Mouse (Mus musculus) heart, embryonic 10.5 days (tissue): ENCODE results near the gene Ms4a6c. TPM values are rescaled to one million over a fixed set of nuclear protein-coding genes. Genes with fewer than 3 reads are reported as not detected.
"Not testable (repeated sequence)": the region's sequence is repeated elsewhere in the genome, so short reads cannot be mapped to it uniquely, and the experiment has no call there.

Experiments used
- DNase-seq: peaks from one replicate; pipeline ENCODE4 v3.0.0-alpha.2; 2017; ENCODE audit warnings: low spot score
- H3K27ac ChIP-seq: fragments of 300-500 bp; sonication (generic); 2 replicates; pipeline ENCODE4 v1.5.1; 2016; ENCODE audit warnings: mild to moderate bottlenecking
- H3K27me3 ChIP-seq: fragments of 300-500 bp; sonication (generic); 2 replicates; pipeline ENCODE4 v1.6.1; 2016; ENCODE audit warnings: mild to moderate bottlenecking; ENCODE audit not compliant: poor library complexity, insufficient read depth, severe bottlenecking
- H3K36me3 ChIP-seq: fragments of 300-500 bp; sonication (generic); 2 replicates; pipeline ENCODE4 v1.6.1; 2016; ENCODE audit warnings: mild to moderate bottlenecking, moderate library complexity
- H3K4me1 ChIP-seq: fragments of 300-500 bp; sonication (generic); 2 replicates; pipeline ENCODE4 v1.6.1; 2016; ENCODE audit warnings: mild to moderate bottlenecking
- H3K4me3 ChIP-seq: fragments of 300-500 bp; sonication (generic); 2 replicates; pipeline ENCODE4 v1.5.1; 2016; ENCODE audit warnings: mild to moderate bottlenecking, moderate library complexity
- H3K9me3 ChIP-seq: fragments of 300-500 bp; sonication (generic); 2 replicates; pipeline ENCODE4 v1.6.1; 2016; ENCODE audit warnings: mild to moderate bottlenecking, moderate library complexity
- WGBS: fragments of 180-500 bp; shearing (Covaris S2); methylation state at CpG from one replicate; pipeline ENCODE4 v1.1.7; 2016; 5-methylcytosine and 5-hydroxymethylcytosine counted together
- polyA plus RNA-seq: library from polyadenylated mRNA; unstranded; fragments of >200 nt; fragmentation: Nextera tagmentation; extraction: Ambion mirVana; gene quantifications from 2 replicates; pipeline ENCODE4 v1.2.1, GENCODE M21; 2016

Ms4a6c gene
- polyA plus RNA-seq, 1 experiment from 2014 or later, result 0.49 TPM

- no peaks in the 10 kb centered on the region for H3K27me3 ChIP-seq
- WGBS, result 80% methylated on average over 3 of the region's 3 CpGs
- H3K9me3 ChIP-seq, result no peaks in the 10 kb centered on the region
Measured at GRCm38 (mm10) chr19:11485266-11485665, 16.1 kb downstream of the Ms4a6c start.

GRCm38 (mm10) chr19:11485746-11486145, 16.6 kb downstream of the Ms4a6c start, which contains the start of gene Gm8369:
TSS of gene Gm8369 (plus strand) at chr19:11485938.
- no peak for DNase-seq
- Histone ChIP-seq H3K27me3 (no peaks in the 10 kb centered on the region), H3K36me3 (no peaks in the 10 kb centered on the region), H3K9me3 (no peaks in the 10 kb centered on the region), H3K4me1 (no peaks in the 10 kb centered on the region), H3K27ac (no peak within 1 kb of the TSS), H3K4me3 (no peak within 1 kb of the TSS)
- WGBS, result 68% methylated on average over 2 of the region's 2 CpGs

More at GRCm38 (mm10) chr19:11485266-11485665, 16.1 kb downstream of the Ms4a6c start:
- H3K36me3 ChIP-seq, result no peaks in the 10 kb centered on the region
- no peak overlapping the region for H3K27ac ChIP-seq
- H3K4me1 ChIP-seq, result no peaks in the 10 kb centered on the region
- DNase-seq, result no peak
- H3K4me3 ChIP-seq, result no peak overlapping the region

DNA sequence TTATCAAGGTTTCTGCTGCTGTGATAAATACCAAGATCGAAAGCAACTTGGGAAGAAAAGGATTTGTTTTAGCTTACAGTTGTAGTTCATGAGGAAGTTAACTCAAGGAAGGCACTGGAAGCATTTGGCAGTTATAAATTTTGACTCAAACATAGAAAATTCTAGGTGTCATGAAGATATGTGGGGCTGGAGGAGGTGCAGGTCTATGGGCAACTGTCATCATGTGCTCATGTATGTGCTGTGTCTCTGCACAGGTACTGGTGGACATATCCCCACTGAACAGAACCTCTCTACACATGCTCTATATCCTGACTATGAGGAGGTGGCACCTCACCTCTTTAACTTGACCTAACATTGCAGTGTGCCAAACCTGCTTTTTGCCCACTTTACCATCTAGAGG, 17.4 kb downstream of the Ms4a6c start:
- Histone ChIP-seq H3K27me3 (no peaks in the 10 kb centered on the region), H3K9me3 (no peaks in the 10 kb centered on the region), H3K27ac (no peak overlapping the region), H3K36me3 (no peaks in the 10 kb centered on the region), H3K4me1 (no peaks in the 10 kb centered on the region), H3K4me3 (no peak overlapping the region)
- no peak for DNase-seq
- 77% methylated on average over 1 of the region's 1 CpGs for WGBS

DNA sequence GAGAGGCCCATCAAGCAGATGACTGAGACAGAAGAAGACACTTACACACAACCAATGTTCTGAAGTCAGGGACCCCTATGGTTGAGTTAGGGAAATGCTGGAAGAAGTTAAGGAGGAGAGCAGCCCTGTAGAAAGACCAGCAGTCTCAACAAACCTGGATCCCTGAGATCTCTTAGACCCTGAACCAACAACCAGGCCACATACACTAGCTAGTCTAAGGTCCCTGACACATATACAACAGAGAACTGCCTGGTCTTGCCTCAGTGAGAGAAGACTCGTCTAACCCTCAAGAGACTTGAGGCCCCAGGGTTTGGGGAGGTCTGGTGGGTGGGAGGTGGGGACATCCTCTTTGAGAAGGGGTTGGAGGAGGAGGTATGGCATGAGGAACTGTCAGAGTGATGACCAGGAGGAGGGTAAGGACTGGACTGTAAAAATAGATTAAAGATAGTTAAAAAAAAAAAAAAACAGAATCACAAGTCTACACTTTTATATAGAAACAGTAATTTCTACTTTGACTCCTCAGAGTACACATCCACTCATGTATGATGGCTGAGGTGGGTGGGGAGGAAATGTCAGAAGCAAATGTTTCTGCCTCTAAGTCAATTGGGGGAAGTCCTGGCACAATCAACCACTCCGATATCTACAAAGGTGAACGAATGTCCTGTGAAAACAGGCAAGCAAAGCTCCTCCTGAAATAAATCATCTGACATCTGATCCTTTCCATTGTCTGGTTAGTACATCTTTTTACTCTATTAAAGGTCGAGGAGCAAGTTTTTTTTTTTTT, 22.4 kb downstream of the Ms4a6c start:
- 64% methylated on average over 4 of the region's 4 CpGs for WGBS
- Histone ChIP-seq H3K36me3 (no peaks in the 10 kb centered on the region), H3K27ac (no peak overlapping the region), H3K9me3 (no peaks in the 10 kb centered on the region), H3K27me3 (no peaks in the 10 kb centered on the region), H3K4me3 (no peak overlapping the region), H3K4me1 (no peaks in the 10 kb centered on the region)
- DNase-seq, result no peak

DNA sequence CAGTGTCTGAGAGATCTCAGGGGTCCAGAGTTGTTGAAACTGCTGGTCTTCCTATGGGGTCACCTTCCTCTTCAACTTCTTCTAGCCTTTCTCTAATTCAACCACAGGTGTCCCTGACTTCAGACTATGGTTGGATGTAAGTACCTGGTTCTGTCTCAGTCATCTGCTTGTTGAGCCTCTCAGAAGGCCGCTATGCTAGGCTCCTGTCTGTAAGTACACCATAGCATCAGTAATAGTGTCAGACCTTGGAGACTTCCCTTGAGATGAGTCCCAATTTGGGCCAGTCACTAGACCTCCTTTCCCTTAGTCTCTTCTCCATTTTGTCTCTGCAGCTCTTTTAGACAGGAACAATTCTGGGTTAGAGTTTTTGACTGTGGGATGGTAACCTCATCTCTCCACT, 23.5 kb downstream of the Ms4a6c start:
- WGBS, result 53% methylated on average over 1 of the region's 1 CpGs
- H3K9me3 ChIP-seq, result no peaks in the 10 kb centered on the region
- DNase-seq, result no peak
- H3K27me3 ChIP-seq, result no peaks in the 10 kb centered on the region
- H3K36me3 ChIP-seq, result no peaks in the 10 kb centered on the region
- H3K4me1 ChIP-seq, result no peaks in the 10 kb centered on the region
- H3K27ac ChIP-seq, result no peak overlapping the region
- H3K4me3 ChIP-seq, result no peak overlapping the region

DNA sequence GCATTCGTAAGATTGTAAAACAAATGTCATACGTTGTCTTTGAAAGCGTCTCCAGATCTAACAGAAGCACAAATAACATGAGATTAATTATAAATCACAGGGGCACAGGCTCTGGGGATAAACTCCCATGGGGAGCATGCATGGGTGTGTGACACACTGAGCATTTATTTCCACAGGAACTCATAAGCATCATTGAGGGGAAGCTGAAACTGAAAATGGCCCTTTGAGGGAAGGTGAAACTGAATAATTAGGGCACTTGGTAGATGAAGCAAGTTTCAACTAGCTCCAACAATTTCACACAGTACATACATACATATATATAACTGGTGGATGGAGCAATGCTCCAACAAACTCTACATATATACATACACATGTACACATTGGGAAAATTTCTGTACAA, 25.4 kb downstream of the Ms4a6c start:
- no peak for DNase-seq
- no peak overlapping the region for H3K27ac ChIP-seq
- no peaks in the 10 kb centered on the region for H3K36me3 ChIP-seq
- H3K9me3 ChIP-seq, result no peaks in the 10 kb centered on the region
- H3K27me3 ChIP-seq, result no peaks in the 10 kb centered on the region
- 75% methylated on average over 3 of the region's 3 CpGs for WGBS
- no peaks in the 10 kb centered on the region for H3K4me1 ChIP-seq
- H3K4me3 ChIP-seq, result no peak overlapping the region

DNA sequence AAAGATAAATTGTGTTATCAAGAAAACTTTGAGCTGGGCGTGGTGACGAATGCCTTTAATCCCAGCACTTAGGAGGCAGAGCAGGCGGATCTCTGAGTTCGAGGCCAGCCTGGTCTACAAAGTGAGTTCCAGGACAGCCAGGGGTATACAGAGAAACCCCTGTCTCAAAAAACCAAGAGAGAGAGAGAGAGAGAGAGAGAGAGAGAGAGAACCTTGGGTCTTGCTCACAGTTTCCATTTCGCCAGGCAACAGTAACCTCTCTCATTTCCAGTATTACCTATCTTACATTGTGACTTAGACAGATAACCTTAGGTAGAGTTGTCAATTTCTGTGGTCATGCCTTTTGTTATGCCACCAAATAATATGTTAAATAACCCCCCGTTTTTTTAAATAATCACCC, 27.2 kb downstream of the Ms4a6c start:
- WGBS, result 74% methylated on average over 6 of the region's 6 CpGs
- no peaks in the 10 kb centered on the region for H3K36me3 ChIP-seq
- no peak overlapping the region for H3K27ac ChIP-seq
- DNase-seq, result no peak
- no peaks in the 10 kb centered on the region for H3K9me3 ChIP-seq
- H3K4me3 ChIP-seq, result no peak overlapping the region
- no peaks in the 10 kb centered on the region for H3K27me3 ChIP-seq
- no peaks in the 10 kb centered on the region for H3K4me1 ChIP-seq

GRCm38 (mm10) chr19:11497300-11497699, 28.1 kb downstream of the Ms4a6c start:
- not testable (repeated sequence) for H3K4me1 ChIP-seq, H3K27me3 ChIP-seq, H3K36me3 ChIP-seq, H3K9me3 ChIP-seq, DNase-seq, H3K4me3 ChIP-seq, H3K27ac ChIP-seq
- WGBS, result 75% methylated on average over 1 of the region's 1 CpGs

GRCm38 (mm10) chr19:11500796-11501195, 31.6 kb downstream of the Ms4a6c start:
- DNase-seq, result no peak
- Histone ChIP-seq H3K9me3 (no peaks in the 10 kb centered on the region), H3K36me3 (no peaks in the 10 kb centered on the region), H3K4me3 (no peak overlapping the region), H3K27ac (no peak overlapping the region), H3K27me3 (no peaks in the 10 kb centered on the region), H3K4me1 (no peaks in the 10 kb centered on the region)
- 75% methylated on average over 1 of the region's 1 CpGs for WGBS

DNA sequence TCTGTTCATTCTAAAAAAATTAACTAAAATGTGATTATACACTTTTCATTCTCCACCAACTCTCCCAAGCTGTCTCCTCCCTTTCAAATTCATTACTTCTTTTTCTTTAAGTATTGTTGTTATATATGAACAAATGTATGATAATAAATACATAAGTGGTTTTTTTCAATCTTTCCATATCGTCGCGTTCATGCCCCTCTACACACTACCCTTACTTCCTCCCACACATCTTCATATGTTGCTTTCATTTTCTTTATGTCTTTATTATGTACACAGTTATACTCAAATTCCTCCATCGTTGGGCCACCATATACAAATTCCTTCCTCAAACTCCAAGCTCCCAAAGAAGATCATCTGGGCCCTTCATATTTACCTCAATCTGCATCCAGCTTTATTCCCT, 32.2 kb downstream of the Ms4a6c start:
- WGBS, result 85% methylated on average over 4 of the region's 4 CpGs

GRCm38 (mm10) chr19:11504857-11505256, 35.7 kb downstream of the Ms4a6c start:
- Histone ChIP-seq H3K9me3 (no peaks in the 10 kb centered on the region), H3K27me3 (no peaks in the 10 kb centered on the region), H3K36me3 (no peaks in the 10 kb centered on the region), H3K27ac (no peak overlapping the region), H3K4me3 (no peak overlapping the region), H3K4me1 (no peaks in the 10 kb centered on the region)
- WGBS, result 80% methylated on average over 1 of the region's 1 CpGs
- DNase-seq, result no peak

More for the DNA sequence above, 32.2 kb downstream of the Ms4a6c start:
- Histone ChIP-seq H3K27me3 (no peaks in the 10 kb centered on the region), H3K27ac (no peak overlapping the region), H3K4me3 (no peak overlapping the region), H3K9me3 (no peaks in the 10 kb centered on the region), H3K36me3 (no peaks in the 10 kb centered on the region), H3K4me1 (no peaks in the 10 kb centered on the region)
- DNase-seq, result no peak

GRCm38 (mm10) chr19:11513458-11513857, 44.3 kb downstream of the Ms4a6c start:
- Histone ChIP-seq H3K4me3 (no peak overlapping the region), H3K27ac (no peak overlapping the region), H3K36me3 (no peaks in the 10 kb centered on the region), H3K9me3 (no peaks in the 10 kb centered on the region), H3K27me3 (no peaks in the 10 kb centered on the region), H3K4me1 (no peaks in the 10 kb centered on the region)
- 58% methylated on average over 1 of the region's 1 CpGs for WGBS
- DNase-seq, result no peak

DNA sequence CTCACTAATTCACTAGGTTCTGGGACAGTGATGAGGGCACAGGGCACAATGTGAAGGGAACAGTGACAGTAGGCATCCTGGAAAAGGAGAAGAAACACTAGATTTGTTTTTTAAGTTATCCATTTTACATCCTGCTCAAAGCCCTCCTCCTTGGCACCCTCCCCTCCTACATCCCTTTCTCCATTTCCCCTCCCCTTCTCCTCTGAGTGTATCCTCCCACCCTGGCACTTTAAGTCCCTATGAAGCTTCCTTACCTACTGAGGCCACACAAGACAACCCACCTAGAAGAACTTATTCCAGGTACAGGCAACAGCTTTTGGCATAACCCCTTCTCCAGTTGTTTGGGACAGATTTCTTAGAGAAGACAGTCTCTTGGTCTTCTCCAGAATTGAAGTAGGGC, 47.1 kb downstream of the Ms4a6c start, which contains the start of gene Ms4a6b:
Ms4a6b (plus strand) TSS at position 267 of the 400 bp plus-strand sequence.
- Histone ChIP-seq H3K4me1 (no peaks in the 10 kb centered on the region), H3K27ac (no peak within 1 kb of the TSS), H3K36me3 (no peaks in the 10 kb centered on the region), H3K4me3 (no peak within 1 kb of the TSS), H3K9me3 (no peaks in the 10 kb centered on the region), H3K27me3 (no peaks in the 10 kb centered on the region)
- no peak for DNase-seq

- H3K27ac ChIP-seq, result no peak overlapping the region
Measured at GRCm38 (mm10) chr19:11516845-11517244, 47.7 kb downstream of the Ms4a6c start.

More at GRCm38 (mm10) chr19:11516845-11517244, 47.7 kb downstream of the Ms4a6c start:
- H3K4me3 ChIP-seq, result no peak overlapping the region
- no peak for DNase-seq
- H3K4me1 ChIP-seq, result no peaks in the 10 kb centered on the region
- no peaks in the 10 kb centered on the region for H3K27me3 ChIP-seq
- H3K36me3 ChIP-seq, result no peaks in the 10 kb centered on the region
- WGBS, result 52% methylated on average over 4 of the region's 4 CpGs
- no peaks in the 10 kb centered on the region for H3K9me3 ChIP-seq
